Mouse (Mus musculus) heart, postnatal 0 days (tissue): Measurements from ENCODE around the gene Oxct1.

ENCODE experiments used
- CTCF ChIP-seq: IDR thresholded peaks from 2 replicates; pipeline ENCODE4 v1.5.1; 2016; ENCODE audit warnings: antibody characterized with exemption, control low read depth, low read depth
- EP300 ChIP-seq: IDR thresholded peaks from 2 replicates; pipeline ENCODE4 v1.6.1; 2016; ENCODE audit warnings: antibody characterized with exemption, low read depth

GRCm38 (mm10) chr15:4063574-4063973 is 37.4 kb downstream of the Oxct1 start:
- TF ChIP-seq CTCF (no peak), EP300 (no peak)
